Mouse (Mus musculus): ENCODE data around the gene Spata22.
"Not testable (repeated sequence)": the region's sequence is repeated elsewhere in the genome, so short reads cannot be mapped to it uniquely, and the experiment has no call there.

GRCm38 (mm10) chr11:73318581-73318980 is 11.0 kb upstream of the Spata22 start:
- not testable (repeated sequence) for TF ChIP-seq POLR2A (IDR thresholded peaks at IDR 0.05; ENCODE audit: insufficient read depth, low read depth, low read length); CTCF (IDR thresholded peaks at IDR 0.05)
